Mouse (Mus musculus) stomach, embryonic 16.5 days (tissue): ENCODE measurements at regions not wholly inside any gene's neighbourhood (a gene's known extent, or its start where the extent isn't known, plus 50 kb on each side); places are given as distances from the start of the nearest gene placed in this dataset.

Experiments
- ATAC-seq: fragments of 200-750 bp; cut with Nextera tagmentation; 2 replicates; pipeline ENCODE4 v1.8.0; 2017; ENCODE audit warnings: moderate number of reproducible peaks, moderate TSS enrichment; ENCODE audit not compliant: insufficient read depth, low FRiP score
- H3K27ac ChIP-seq: fragments of 300-500 bp; sonication (generic); 2 replicates; pipeline ENCODE4 v1.5.1; 2014; ENCODE audit warnings: low read length
- H3K27me3 ChIP-seq: fragments of 300-500 bp; sonication (generic); 2 replicates; pipeline ENCODE4 v1.6.1; 2014; ENCODE audit warnings: low read length, control low read depth, mixed read lengths; ENCODE audit not compliant: control insufficient read depth, insufficient read depth
- H3K36me3 ChIP-seq: fragments of 300-500 bp; sonication (generic); 2 replicates; pipeline ENCODE4 v1.6.1; 2014; ENCODE audit warnings: low read length; ENCODE audit not compliant: control insufficient read depth, insufficient read depth
- H3K4me1 ChIP-seq: fragments of 300-500 bp; sonication (generic); 2 replicates; pipeline ENCODE4 v1.6.1; 2014; ENCODE audit warnings: low read length, control low read depth, mixed read lengths; ENCODE audit not compliant: control insufficient read depth, insufficient read depth
- H3K4me2 ChIP-seq: fragments of 300-500 bp; sonication (generic); 2 replicates; pipeline ENCODE4 v1.6.1; 2014; ENCODE audit warnings: low read depth, low read length, mixed read lengths
- H3K4me3 ChIP-seq: fragments of 300-500 bp; sonication (generic); replicated peaks from 2 replicates; pipeline ENCODE4 v1.5.1; 2014; ENCODE audit warnings: mild to moderate bottlenecking, low read length
- H3K9ac ChIP-seq: fragments of 300-500 bp; sonication (generic); 2 replicates; pipeline ENCODE4 v1.6.1; 2014; ENCODE audit warnings: low read length
- H3K9me3 ChIP-seq: fragments of 300-500 bp; sonication (generic); replicated peaks from 2 replicates; pipeline ENCODE4 v1.6.1; 2016; ENCODE audit warnings: low read length, control low read depth; ENCODE audit not compliant: control insufficient read depth
- WGBS: fragments of 180-500 bp; shearing (Covaris S2); extraction: QIAGEN DNeasy Blood & Tissue Kit; methylation state at CpG from one replicate; pipeline ENCODE4 v1.1.7; 2014; 5-methylcytosine and 5-hydroxymethylcytosine counted together

- H3K27ac ChIP-seq, result no peak overlapping the region
- WGBS, result 58% methylated on average over 12 of the region's 12 CpGs
- no peak overlapping the region for H3K4me2 ChIP-seq
- no peaks in the 10 kb centered on the region for H3K4me1 ChIP-seq
- no peaks in the 10 kb centered on the region for H3K36me3 ChIP-seq
- no peak for ATAC-seq
- H3K27me3 ChIP-seq, result no peaks in the 10 kb centered on the region
- H3K9ac ChIP-seq, result no peak overlapping the region
- no peaks in the 10 kb centered on the region for H3K9me3 ChIP-seq
- no peak overlapping the region for H3K4me3 ChIP-seq
Measured at GRCm38 (mm10) chr9:52244081-52244480, 75.7 kb upstream of the Zc3h12c start.

GRCm38 (mm10) chr9:52243032-52243431, 74.7 kb upstream of the Zc3h12c start:
- H3K27me3 ChIP-seq, result no peaks in the 10 kb centered on the region
- no peak overlapping the region for H3K27ac ChIP-seq
- H3K4me3 ChIP-seq, result no peak overlapping the region
- H3K4me1 ChIP-seq, result no peaks in the 10 kb centered on the region
- WGBS, result 76% methylated on average over 2 of the region's 2 CpGs
- H3K9ac ChIP-seq, result no peak overlapping the region
- no peak for ATAC-seq
- H3K36me3 ChIP-seq, result no peaks in the 10 kb centered on the region
- H3K4me2 ChIP-seq, result no peak overlapping the region
- no peaks in the 10 kb centered on the region for H3K9me3 ChIP-seq

DNA sequence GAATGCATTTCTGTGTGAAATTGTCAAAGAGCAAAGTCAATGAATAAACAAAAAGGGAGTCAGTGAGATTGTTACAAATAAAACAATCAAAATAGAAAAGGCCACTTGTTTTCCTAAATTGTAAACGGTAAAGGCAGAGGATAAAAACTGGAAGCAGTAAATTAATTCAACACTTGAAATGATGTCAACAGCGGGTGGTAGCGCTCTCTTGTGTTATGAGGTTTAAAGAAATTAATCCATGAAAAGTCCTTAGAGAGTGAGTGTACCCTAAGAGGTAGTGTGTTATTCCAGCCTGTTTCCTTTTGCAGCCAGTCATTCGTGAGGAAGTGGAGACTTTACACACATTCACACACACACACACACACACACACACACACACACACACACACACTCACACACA, 73.2 kb upstream of the Zc3h12c start:
- ATAC-seq, result no peak
- Histone ChIP-seq H3K4me2 (no peak overlapping the region), H3K36me3 (no peaks in the 10 kb centered on the region), H3K9me3 (no peaks in the 10 kb centered on the region), H3K27ac (no peak overlapping the region), H3K9ac (no peak overlapping the region), H3K4me3 (no peak overlapping the region), H3K27me3 (no peaks in the 10 kb centered on the region), H3K4me1 (no peaks in the 10 kb centered on the region)
- WGBS, result 62% methylated on average over 4 of the region's 4 CpGs

DNA sequence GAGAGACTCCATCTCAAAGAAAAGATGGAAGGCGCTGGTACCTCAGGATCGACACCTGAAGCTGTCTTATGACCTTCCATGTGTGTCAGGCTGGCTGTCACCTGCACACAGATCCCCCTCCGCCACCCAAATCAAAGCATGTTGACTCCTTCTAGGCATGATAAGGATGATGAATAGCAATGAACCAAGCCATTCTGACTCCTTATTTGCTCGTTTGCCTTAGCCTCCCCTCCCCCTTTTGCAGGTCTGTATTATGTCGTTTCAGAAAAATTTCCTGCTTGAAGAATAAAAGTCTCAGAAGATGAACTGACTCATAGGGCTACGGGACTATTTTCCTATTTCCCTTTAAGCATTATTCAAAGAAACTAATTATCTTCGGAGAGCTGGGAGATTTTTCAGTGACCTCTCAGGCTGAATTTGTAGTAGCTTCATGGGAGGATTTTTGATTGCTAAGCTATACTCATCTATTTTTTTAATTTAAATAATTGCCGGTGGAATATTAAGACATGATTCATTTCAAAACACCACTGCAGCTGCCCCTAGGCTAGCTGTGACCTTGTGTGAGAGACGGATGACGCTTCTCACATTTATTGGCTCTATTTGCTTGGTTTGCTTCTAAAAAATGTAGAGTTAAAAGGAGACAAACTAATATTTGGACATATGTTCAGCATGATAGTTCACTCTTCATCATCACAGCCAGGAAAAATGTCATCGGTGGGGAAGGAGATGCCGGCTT, 72.4 kb upstream of the Zc3h12c start:
- no peak overlapping the region for H3K27ac ChIP-seq
- H3K9ac ChIP-seq, result no peak overlapping the region
- H3K4me1 ChIP-seq, result no peaks in the 10 kb centered on the region
- H3K4me3 ChIP-seq, result no peak overlapping the region
- H3K4me2 ChIP-seq, result no peak overlapping the region
- no peaks in the 10 kb centered on the region for H3K9me3 ChIP-seq
- ATAC-seq, result no peak
- no peaks in the 10 kb centered on the region for H3K36me3 ChIP-seq
- no peaks in the 10 kb centered on the region for H3K27me3 ChIP-seq
- WGBS, result 55% methylated on average over 12 of the region's 12 CpGs

DNA sequence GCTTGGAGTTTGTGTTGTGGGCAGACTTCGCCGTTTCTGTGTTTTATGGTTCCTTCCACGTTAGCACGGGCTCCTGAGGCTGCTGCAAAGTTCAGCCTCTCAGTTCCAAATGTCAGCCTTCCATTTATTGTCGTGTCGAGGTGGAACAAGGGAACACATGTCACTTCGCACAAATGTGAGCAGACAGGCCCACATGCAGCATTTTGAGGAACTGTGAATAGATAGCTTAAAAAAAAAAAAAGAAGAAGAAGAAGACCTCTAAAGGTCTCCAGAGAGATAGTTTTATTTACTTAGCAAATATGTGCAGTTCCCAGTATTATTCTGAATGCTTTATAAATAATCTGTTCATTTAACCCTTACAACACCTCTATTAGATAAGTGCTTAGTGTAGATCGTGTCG, 66.4 kb upstream of the Zc3h12c start:
- Histone ChIP-seq H3K4me3 (no peak overlapping the region), H3K9me3 (no peaks in the 10 kb centered on the region), H3K4me1 (no peaks in the 10 kb centered on the region), H3K27ac (no peak overlapping the region), H3K36me3 (no peaks in the 10 kb centered on the region), H3K9ac (no peak overlapping the region), H3K27me3 (no peaks in the 10 kb centered on the region), H3K4me2 (no peak overlapping the region)
- no peak for ATAC-seq
- 69% methylated on average over 9 of the region's 9 CpGs for WGBS

DNA sequence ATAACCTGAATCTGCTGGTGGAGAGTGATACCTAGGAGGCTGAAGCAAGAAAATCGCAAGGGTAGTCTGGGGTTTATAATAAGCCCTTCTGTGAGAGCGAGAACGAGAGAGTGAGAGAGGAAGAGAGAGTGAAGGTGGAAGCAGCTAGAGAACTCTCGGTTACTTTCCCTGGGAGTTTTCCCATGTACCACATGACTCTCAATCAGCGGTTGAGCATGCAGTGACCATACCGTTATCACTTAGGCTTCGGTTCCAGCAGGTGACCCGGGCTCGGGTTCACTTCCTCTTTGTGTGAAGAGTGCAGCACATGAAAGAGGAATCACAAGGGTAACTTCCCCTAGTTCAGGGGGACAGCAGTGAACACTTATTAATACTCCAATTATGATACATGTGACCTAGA, 61.2 kb upstream of the Zc3h12c start:
- H3K36me3 ChIP-seq, result no peaks in the 10 kb centered on the region
- no peak overlapping the region for H3K9ac ChIP-seq
- no peak overlapping the region for H3K4me3 ChIP-seq
- H3K9me3 ChIP-seq, result no peaks in the 10 kb centered on the region
- ATAC-seq, result no peak
- no peak overlapping the region for H3K27ac ChIP-seq
- 79% methylated on average over 9 of the region's 9 CpGs for WGBS
- H3K27me3 ChIP-seq, result no peaks in the 10 kb centered on the region
- H3K4me1 ChIP-seq, result no peaks in the 10 kb centered on the region
- H3K4me2 ChIP-seq, result no peak overlapping the region

DNA sequence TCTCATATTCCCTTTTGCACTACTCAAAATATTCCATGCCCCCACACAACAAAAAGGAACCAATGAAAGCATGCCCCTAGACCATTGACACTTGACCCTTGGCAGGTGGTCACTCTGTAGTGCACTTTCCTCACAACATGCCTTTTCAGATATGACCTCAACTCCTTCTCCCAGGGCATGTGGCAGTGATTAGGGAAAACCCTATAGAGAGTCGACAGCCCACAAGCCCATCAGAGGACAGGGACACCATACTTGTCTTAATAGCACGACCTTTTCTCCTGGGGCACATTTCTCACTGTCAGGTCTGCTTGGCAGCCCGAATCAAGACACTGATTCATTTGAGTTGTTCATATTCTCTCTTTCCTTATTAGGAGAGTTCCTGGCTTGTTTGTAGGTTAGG, 57.3 kb upstream of the Zc3h12c start:
- H3K27ac ChIP-seq, result no peak overlapping the region
- WGBS, result 59% methylated on average over 3 of the region's 3 CpGs
- no peaks in the 10 kb centered on the region for H3K36me3 ChIP-seq
- no peak overlapping the region for H3K9ac ChIP-seq
- H3K4me3 ChIP-seq, result no peak overlapping the region
- no peak overlapping the region for H3K4me2 ChIP-seq
- ATAC-seq, result no peak
- no peaks in the 10 kb centered on the region for H3K9me3 ChIP-seq
- H3K27me3 ChIP-seq, result no peaks in the 10 kb centered on the region
- no peaks in the 10 kb centered on the region for H3K4me1 ChIP-seq

- ATAC-seq, result no peak
- H3K4me1 ChIP-seq, result no peaks in the 10 kb centered on the region
- H3K9me3 ChIP-seq, result no peaks in the 10 kb centered on the region
- no peak overlapping the region for H3K9ac ChIP-seq
- H3K27me3 ChIP-seq, result no peaks in the 10 kb centered on the region
- 41% methylated on average over 7 of the region's 7 CpGs for WGBS
- H3K27ac ChIP-seq, result no peak overlapping the region
- H3K36me3 ChIP-seq, result no peaks in the 10 kb centered on the region
- no peak overlapping the region for H3K4me3 ChIP-seq
- H3K4me2 ChIP-seq, result no peak overlapping the region
Measured at GRCm38 (mm10) chr9:52223509-52224113, 55.2 kb upstream of the Zc3h12c start.
